Mouse (Mus musculus): Measurements from ENCODE around the gene Prr5. TPM values are rescaled to one million over a fixed set of nuclear protein-coding genes. Genes with fewer than 3 reads are reported as not detected.

Gene Prr5
- polyA plus RNA-seq, 1 experiment from 2014 or later = 20.3 TPM

- WGBS = 46% methylated on average over 8 of the region's 8 CpGs
- no peaks in the 10 kb centered on the region for H3K36me3 ChIP-seq (ENCODE audit: control insufficient read depth, insufficient read depth, low read length)
- no peak overlapping the region for H3K4me2 ChIP-seq (replicated peaks; ENCODE audit: low read depth)
- H3K9me3 ChIP-seq (ENCODE audit: control insufficient read depth, low read length) = no peaks in the 10 kb centered on the region
- no peak for TF ChIP-seq CTCF (IDR thresholded peaks at IDR 0.05; ENCODE audit: low read depth)
- no peak for TF ChIP-seq EP300 (optimal IDR thresholded peaks at IDR 0.05)
- H3K9ac ChIP-seq (ENCODE audit: low read length) = 0 out of 2 replicates have a peak overlapping the region, but pooled peaks have one; percentile 18
- peak; percentile 92 for ATAC-seq (ENCODE audit: low FRiP score, low TSS enrichment)
- H3K4me3 ChIP-seq (ENCODE audit: low read depth, low read length) = no peak overlapping the region
- H3K27me3 ChIP-seq (ENCODE audit: control insufficient read depth, insufficient read depth, low read length) = no peaks in the 10 kb centered on the region
- H3K4me1 ChIP-seq (replicated peaks; ENCODE audit: control insufficient read depth, insufficient read depth) = peaks cover 4% of the 10 kb centered on the region
- DNase-seq (ENCODE audit: low spot score) = peak; percentile 84
- peak overlapping the region; percentile 77 for H3K27ac ChIP-seq (replicated peaks)
Observed at GRCm38 (mm10) chr15:84675317-84675716, 5.9 kb downstream of the Prr5 start.

- no peak overlapping the region for H3K4me3 ChIP-seq (ENCODE audit: low read depth, low read length)
- no peak for ATAC-seq (ENCODE audit: low FRiP score, low TSS enrichment)
- TF ChIP-seq CTCF (IDR thresholded peaks at IDR 0.05; ENCODE audit: low read depth) (no peak), EP300 (optimal IDR thresholded peaks at IDR 0.05) (no peak)
- H3K36me3 ChIP-seq (ENCODE audit: control insufficient read depth, insufficient read depth, low read length) = no peaks in the 10 kb centered on the region
- H3K9ac ChIP-seq (ENCODE audit: low read length) = no peak overlapping the region
- no peaks in the 10 kb centered on the region for H3K27me3 ChIP-seq (ENCODE audit: control insufficient read depth, insufficient read depth, low read length)
- H3K9me3 ChIP-seq (ENCODE audit: control insufficient read depth, low read length) = no peaks in the 10 kb centered on the region
- no peak overlapping the region for H3K4me2 ChIP-seq (replicated peaks; ENCODE audit: low read depth)
- no peak overlapping the region for H3K27ac ChIP-seq (replicated peaks)
- no peaks in the 10 kb centered on the region; the same call in 1 of the 2 replicates for H3K4me1 ChIP-seq (replicated peaks; ENCODE audit: control insufficient read depth, insufficient read depth)
- DNase-seq (ENCODE audit: low spot score) = peak; percentile 20
- 50% methylated on average over 11 of the region's 11 CpGs for WGBS
Observed at GRCm38 (mm10) chr15:84677943-84678342, 8.5 kb downstream of the Prr5 start.

- H3K4me3 ChIP-seq (ENCODE audit: low read depth, low read length) = no peak overlapping the region
- peak; percentile 46 for DNase-seq (ENCODE audit: low spot score)
- no peak overlapping the region for H3K9ac ChIP-seq (ENCODE audit: low read length)
- TF ChIP-seq CTCF (IDR thresholded peaks at IDR 0.05; ENCODE audit: low read depth) (peak; percentile 71), EP300 (optimal IDR thresholded peaks at IDR 0.05) (no peak)
- H3K4me1 ChIP-seq (replicated peaks; ENCODE audit: control insufficient read depth, insufficient read depth) = no peaks in the 10 kb centered on the region; the same call in 1 of the 2 replicates
- no peak for ATAC-seq (ENCODE audit: low FRiP score, low TSS enrichment)
- H3K4me2 ChIP-seq (replicated peaks; ENCODE audit: low read depth) = no peak overlapping the region
- WGBS = 97% methylated on average over 4 of the region's 4 CpGs
- no peak overlapping the region for H3K27ac ChIP-seq (replicated peaks)
- no peaks in the 10 kb centered on the region for H3K36me3 ChIP-seq (ENCODE audit: control insufficient read depth, insufficient read depth, low read length)
- no peaks in the 10 kb centered on the region for H3K9me3 ChIP-seq (ENCODE audit: control insufficient read depth, low read length)
- H3K27me3 ChIP-seq (ENCODE audit: control insufficient read depth, insufficient read depth, low read length) = no peaks in the 10 kb centered on the region
Observed at GRCm38 (mm10) chr15:84679090-84679489, 9.7 kb downstream of the Prr5 start.

GRCm38 (mm10) chr15:84679794-84680193 is 10.4 kb downstream of the Prr5 start:
- TF ChIP-seq EP300 (optimal IDR thresholded peaks at IDR 0.05) = no peak
- no peak for TF ChIP-seq CTCF (IDR thresholded peaks at IDR 0.05; ENCODE audit: low read depth)
- H3K4me1 ChIP-seq (replicated peaks; ENCODE audit: control insufficient read depth, insufficient read depth) = no peaks in the 10 kb centered on the region; the same call in 1 of the 2 replicates
- no peaks in the 10 kb centered on the region for H3K36me3 ChIP-seq (ENCODE audit: control insufficient read depth, insufficient read depth, low read length)
- no peak overlapping the region for H3K4me2 ChIP-seq (replicated peaks; ENCODE audit: low read depth)
- no peak overlapping the region for H3K4me3 ChIP-seq (ENCODE audit: low read depth, low read length)
- no peaks in the 10 kb centered on the region for H3K27me3 ChIP-seq (ENCODE audit: control insufficient read depth, insufficient read depth, low read length)
- no peak overlapping the region for H3K27ac ChIP-seq (replicated peaks)
- WGBS = 70% methylated on average over 3 of the region's 3 CpGs
- H3K9me3 ChIP-seq (ENCODE audit: control insufficient read depth, low read length) = no peaks in the 10 kb centered on the region
- no peak overlapping the region for H3K9ac ChIP-seq (ENCODE audit: low read length)
- ATAC-seq (ENCODE audit: low FRiP score, low TSS enrichment) (no peak), DNase-seq (ENCODE audit: low spot score) (no peak)

- no peaks in the 10 kb centered on the region for H3K36me3 ChIP-seq (ENCODE audit: control insufficient read depth, insufficient read depth, low read length)
- no peaks in the 10 kb centered on the region for H3K9me3 ChIP-seq (ENCODE audit: control insufficient read depth, low read length)
- H3K4me2 ChIP-seq (replicated peaks; ENCODE audit: low read depth) = peak overlapping the region; percentile 90
- H3K4me1 ChIP-seq (replicated peaks; ENCODE audit: control insufficient read depth, insufficient read depth) = no peaks in the 10 kb centered on the region; the same call in 1 of the 2 replicates
- H3K9ac ChIP-seq (ENCODE audit: low read length) = peak overlapping the region; percentile 87
- WGBS = under 1% methylated on average over 33 of the region's 77 CpGs
- no peak for TF ChIP-seq EP300 (optimal IDR thresholded peaks at IDR 0.05)
- no peak for TF ChIP-seq CTCF (IDR thresholded peaks at IDR 0.05; ENCODE audit: low read depth)
- ATAC-seq (ENCODE audit: low FRiP score, low TSS enrichment) (peak; percentile 81), DNase-seq (ENCODE audit: low spot score) (peak; percentile 96)
- peak overlapping the region; percentile 84 for H3K4me3 ChIP-seq (ENCODE audit: low read depth, low read length)
- peak overlapping the region; percentile 90 for H3K27ac ChIP-seq (replicated peaks)
- H3K27me3 ChIP-seq (ENCODE audit: control insufficient read depth, insufficient read depth, low read length) = no peaks in the 10 kb centered on the region
Observed at GRCm38 (mm10) chr15:84680545-84681454, 11.4 kb downstream of the Prr5 start.
